Mouse (Mus musculus): ENCODE results near the gene Lama2.
"Not testable (repeated sequence)": the region's sequence is repeated elsewhere in the genome, so short reads cannot be mapped to it uniquely, and the experiment has no call there.

Gene Lama2

GRCm38 (mm10) chr10:26936056-26936455 lies 683.5 kb downstream of the Lama2 start:
- DNase-seq (ENCODE audit: low read depth, low spot score) = not testable (repeated sequence)

Data from brain, adult 2 months (tissue).